Mouse (Mus musculus): ENCODE results near the gene Fam169b. TPM values are rescaled to one million over a fixed set of nuclear protein-coding genes. Genes with fewer than 3 reads are reported as not detected.

The Fam169b gene
- polyA plus RNA-seq, 1 experiment from 2014 or later, result 0.43 TPM

DNA sequence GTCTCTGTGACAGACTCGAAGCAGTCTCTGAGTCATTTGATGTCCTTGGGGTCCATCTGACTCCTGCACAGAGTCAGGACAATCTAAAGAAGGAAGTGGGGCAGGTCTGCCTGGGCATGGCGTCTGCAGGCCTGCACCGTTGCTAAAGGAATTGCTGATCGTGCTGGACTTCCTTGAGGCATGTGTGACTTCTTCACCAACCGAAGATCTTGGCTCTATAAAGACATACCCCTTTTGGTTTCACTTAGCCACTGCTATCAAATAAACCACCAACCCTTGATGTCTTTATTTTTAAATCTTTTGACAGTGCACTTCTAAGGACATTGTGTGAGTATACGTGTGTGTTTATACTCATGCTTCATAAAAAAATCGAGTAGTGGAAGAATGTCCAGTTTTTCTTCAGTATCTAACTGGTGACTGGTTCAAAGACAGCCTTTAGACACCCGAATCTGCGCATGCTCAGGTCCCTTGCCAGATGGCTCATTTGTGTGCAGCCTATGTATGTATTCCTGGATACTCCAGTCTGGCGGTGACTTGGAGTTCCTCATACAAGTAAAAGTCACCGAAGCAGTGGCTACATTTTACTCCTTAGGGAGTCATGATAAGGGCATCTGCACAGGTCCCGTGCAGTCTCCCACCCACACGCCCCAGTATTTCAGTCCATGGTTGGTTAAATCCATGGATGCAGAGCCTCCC lies 24.9 kb downstream of the Fam169b start:
- Histone ChIP-seq H3K9me3 (ENCODE audit: control insufficient read depth, low read length) (no peaks in the 10 kb centered on the region), H3K4me2 (ENCODE audit: low read length) (no peak overlapping the region), H3K27me3 (replicated peaks; ENCODE audit: control insufficient read depth, insufficient read depth, low read length) (no peaks in the 10 kb centered on the region), H3K36me3 (ENCODE audit: control insufficient read depth, insufficient read depth, low read length) (no peaks in the 10 kb centered on the region), H3K4me1 (replicated peaks; ENCODE audit: control insufficient read depth, insufficient read depth, low read length) (peaks cover 3% of the 10 kb centered on the region), H3K27ac (ENCODE audit: low read depth) (no peak overlapping the region), H3K9ac (ENCODE audit: low read length) (no peak overlapping the region), H3K4me3 (ENCODE audit: low read depth, low read length) (no peak overlapping the region)
- DNase-seq (ENCODE audit: low spot score), result no peak
- WGBS, result 81% methylated on average over 13 of the region's 13 CpGs
- ATAC-seq (replicated peaks; ENCODE audit: low FRiP score, low TSS enrichment, low read depth), result no peak

DNA sequence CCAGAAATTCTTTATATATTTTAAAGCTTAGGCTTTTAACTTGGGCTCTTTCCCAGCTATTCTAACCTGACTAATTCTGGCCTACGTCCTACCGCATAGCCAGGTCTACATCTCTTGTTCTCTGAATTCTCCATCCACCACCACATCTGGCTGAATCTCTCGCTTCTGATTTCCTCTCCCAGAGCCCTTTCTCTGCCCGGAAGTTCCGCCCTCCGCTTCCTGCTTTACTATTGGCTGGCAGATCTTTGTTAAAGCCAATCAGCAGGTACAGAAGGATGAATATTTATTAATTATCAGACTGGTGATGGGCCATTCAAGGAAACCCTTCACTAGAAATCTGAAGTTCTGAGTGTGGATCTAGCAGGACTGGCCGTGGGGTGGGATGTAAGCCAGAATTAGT lies 27.5 kb downstream of the Fam169b start:
- H3K36me3 ChIP-seq (ENCODE audit: control insufficient read depth, insufficient read depth, low read length), result no peaks in the 10 kb centered on the region
- DNase-seq (ENCODE audit: low spot score) (no peak), ATAC-seq (replicated peaks; ENCODE audit: low FRiP score, low TSS enrichment, low read depth) (no peak)
- no peaks in the 10 kb centered on the region; the same call in 1 of the 2 replicates for H3K4me1 ChIP-seq (replicated peaks; ENCODE audit: control insufficient read depth, insufficient read depth, low read length)
- no peak overlapping the region for H3K4me2 ChIP-seq (ENCODE audit: low read length)
- no peak overlapping the region for H3K27ac ChIP-seq (ENCODE audit: low read depth)
- no peaks in the 10 kb centered on the region for H3K27me3 ChIP-seq (replicated peaks; ENCODE audit: control insufficient read depth, insufficient read depth, low read length)
- no peak overlapping the region for H3K9ac ChIP-seq (ENCODE audit: low read length)
- no peak overlapping the region for H3K4me3 ChIP-seq (ENCODE audit: low read depth, low read length)
- no peaks in the 10 kb centered on the region for H3K9me3 ChIP-seq (ENCODE audit: control insufficient read depth, low read length)
- 80% methylated on average over 7 of the region's 7 CpGs for WGBS

DNA sequence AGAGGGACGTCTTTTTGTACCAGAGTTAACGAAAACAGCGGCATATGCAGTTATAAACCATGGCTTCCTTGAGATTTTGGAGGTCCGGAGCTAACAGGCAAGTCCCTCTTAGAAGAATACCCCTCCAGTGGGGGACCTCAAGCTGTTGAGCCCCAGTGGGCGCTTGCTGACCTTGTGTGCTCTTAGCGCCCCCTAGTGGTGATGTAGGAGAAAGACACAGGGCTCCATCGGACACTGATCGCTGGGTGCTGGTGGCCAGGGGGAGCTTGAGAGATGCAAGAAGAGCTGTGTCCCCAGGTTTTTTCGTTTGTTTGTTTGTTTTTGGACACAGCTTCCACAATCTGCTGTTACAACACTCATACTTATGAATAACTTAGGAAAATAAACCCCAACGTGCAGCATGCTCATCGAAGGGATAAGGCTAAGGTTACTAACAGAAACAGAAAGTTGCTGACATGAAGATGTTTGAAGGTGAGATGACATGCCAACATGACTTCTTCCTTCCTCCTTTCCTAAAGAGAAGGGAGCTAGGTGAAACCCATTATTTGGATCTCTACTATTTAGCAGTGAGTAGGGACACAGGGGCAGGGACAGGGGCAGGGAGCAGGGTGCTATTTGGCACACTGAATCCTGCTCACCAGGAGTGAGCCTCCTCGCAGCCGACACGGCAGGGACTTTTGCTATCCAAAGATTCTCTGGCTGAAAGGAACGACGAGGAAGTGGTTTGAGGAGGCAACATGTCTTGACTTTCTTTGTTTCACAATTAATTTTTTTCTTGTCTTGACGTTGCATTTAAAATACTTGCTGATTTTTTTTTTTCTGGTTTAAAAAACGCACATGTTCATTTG lies 29.2 kb downstream of the Fam169b start:
- Histone ChIP-seq H3K9me3 (ENCODE audit: control insufficient read depth, low read length) (no peaks in the 10 kb centered on the region), H3K9ac (ENCODE audit: low read length) (no peak overlapping the region), H3K4me3 (ENCODE audit: low read depth, low read length) (peak overlapping the region; percentile 12), H3K36me3 (ENCODE audit: control insufficient read depth, insufficient read depth, low read length) (no peaks in the 10 kb centered on the region), H3K4me1 (replicated peaks; ENCODE audit: control insufficient read depth, insufficient read depth, low read length) (no peaks in the 10 kb centered on the region; the same call in 1 of the 2 replicates), H3K4me2 (ENCODE audit: low read length) (peak overlapping the region; percentile 47), H3K27me3 (replicated peaks; ENCODE audit: control insufficient read depth, insufficient read depth, low read length) (no peaks in the 10 kb centered on the region), H3K27ac (ENCODE audit: low read depth) (no peak overlapping the region)
- DNase-seq (ENCODE audit: low spot score) (peak; percentile 84), ATAC-seq (replicated peaks; ENCODE audit: low FRiP score, low TSS enrichment, low read depth) (peak; percentile 72; the same call in 1 of the 2 replicates)
- 27% methylated on average over 18 of the region's 18 CpGs for WGBS

DNA sequence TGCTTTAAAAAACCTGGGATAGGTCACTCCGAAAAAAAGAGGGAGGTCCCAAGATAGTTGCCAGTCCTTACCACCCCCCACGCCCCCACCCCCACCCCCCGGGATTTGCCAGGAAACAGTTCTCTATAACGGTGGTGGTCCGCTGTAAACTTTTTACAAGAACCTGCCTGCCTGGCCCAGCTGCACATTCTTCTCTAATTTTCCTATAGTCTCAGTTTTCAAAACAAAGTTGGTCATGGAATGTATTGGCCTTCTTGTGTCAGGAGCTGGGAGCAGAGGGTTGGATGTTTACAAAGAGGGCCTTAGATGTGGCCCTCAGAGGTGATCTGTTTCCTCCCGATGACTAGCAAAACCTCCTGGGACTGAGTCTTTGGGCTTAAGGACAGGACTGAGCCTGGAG lies 30.0 kb downstream of the Fam169b start:
- WGBS, result 37% methylated on average over 6 of the region's 6 CpGs

DNA sequence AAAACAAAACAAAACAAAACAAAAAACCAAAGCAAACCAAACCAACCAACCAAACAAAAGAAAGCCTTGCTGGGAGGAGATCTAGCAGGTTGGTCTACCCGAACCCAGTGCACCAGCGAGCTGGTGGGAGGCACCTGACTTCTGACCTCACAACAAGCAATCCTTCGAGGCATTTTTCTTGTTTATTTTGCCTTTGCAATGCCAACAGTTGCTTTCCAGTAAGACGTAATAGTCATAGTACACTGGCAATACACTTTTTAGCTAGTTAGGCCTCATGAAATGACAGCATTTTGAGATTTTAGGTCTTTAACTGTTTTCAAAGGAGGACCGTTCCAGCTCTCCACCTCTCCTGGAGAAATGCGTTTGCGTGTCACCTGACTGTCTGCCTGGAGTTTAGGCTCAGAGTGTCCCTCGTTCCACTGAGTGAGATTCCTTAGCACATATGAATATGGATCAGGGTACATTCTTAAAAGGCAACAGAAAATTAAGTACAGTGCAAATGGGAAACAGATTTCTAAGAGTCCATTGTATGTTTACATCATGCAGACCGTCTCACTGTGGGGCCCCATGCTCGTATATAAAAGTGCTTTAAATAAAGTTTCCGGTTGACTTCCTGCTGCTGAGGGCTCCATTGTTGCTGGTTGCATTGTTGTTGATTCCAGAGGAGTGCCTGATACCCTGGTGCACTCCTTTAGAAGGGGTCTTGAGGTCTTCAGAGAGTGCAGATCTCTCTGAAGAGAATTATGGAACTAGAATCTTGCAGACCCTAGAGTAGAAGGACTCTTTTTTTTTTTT lies 32.3 kb downstream of the Fam169b start:
- Histone ChIP-seq H3K9ac (ENCODE audit: low read length) (no peak overlapping the region), H3K4me3 (ENCODE audit: low read depth, low read length) (no peak overlapping the region), H3K4me1 (replicated peaks; ENCODE audit: control insufficient read depth, insufficient read depth, low read length) (no peaks in the 10 kb centered on the region; the same call in 1 of the 2 replicates), H3K27ac (ENCODE audit: low read depth) (no peak overlapping the region), H3K27me3 (replicated peaks; ENCODE audit: control insufficient read depth, insufficient read depth, low read length) (no peaks in the 10 kb centered on the region), H3K9me3 (ENCODE audit: control insufficient read depth, low read length) (no peaks in the 10 kb centered on the region), H3K4me2 (ENCODE audit: low read length) (no peak overlapping the region), H3K36me3 (ENCODE audit: control insufficient read depth, insufficient read depth, low read length) (no peaks in the 10 kb centered on the region)
- DNase-seq (ENCODE audit: low spot score) (no peak), ATAC-seq (replicated peaks; ENCODE audit: low FRiP score, low TSS enrichment, low read depth) (no peak)
- WGBS, result 64% methylated on average over 11 of the region's 11 CpGs

More for the DNA sequence above, 30.0 kb downstream of the Fam169b start:
- ATAC-seq (replicated peaks; ENCODE audit: low FRiP score, low TSS enrichment, low read depth) (no peak), DNase-seq (ENCODE audit: low spot score) (no peak)
- Histone ChIP-seq H3K4me1 (replicated peaks; ENCODE audit: control insufficient read depth, insufficient read depth, low read length) (no peaks in the 10 kb centered on the region; the same call in 1 of the 2 replicates), H3K4me3 (ENCODE audit: low read depth, low read length) (no peak overlapping the region), H3K9me3 (ENCODE audit: control insufficient read depth, low read length) (no peaks in the 10 kb centered on the region), H3K27ac (ENCODE audit: low read depth) (no peak overlapping the region), H3K4me2 (ENCODE audit: low read length) (no peak overlapping the region), H3K9ac (ENCODE audit: low read length) (no peak overlapping the region), H3K27me3 (replicated peaks; ENCODE audit: control insufficient read depth, insufficient read depth, low read length) (no peaks in the 10 kb centered on the region), H3K36me3 (ENCODE audit: control insufficient read depth, insufficient read depth, low read length) (no peaks in the 10 kb centered on the region)

DNA sequence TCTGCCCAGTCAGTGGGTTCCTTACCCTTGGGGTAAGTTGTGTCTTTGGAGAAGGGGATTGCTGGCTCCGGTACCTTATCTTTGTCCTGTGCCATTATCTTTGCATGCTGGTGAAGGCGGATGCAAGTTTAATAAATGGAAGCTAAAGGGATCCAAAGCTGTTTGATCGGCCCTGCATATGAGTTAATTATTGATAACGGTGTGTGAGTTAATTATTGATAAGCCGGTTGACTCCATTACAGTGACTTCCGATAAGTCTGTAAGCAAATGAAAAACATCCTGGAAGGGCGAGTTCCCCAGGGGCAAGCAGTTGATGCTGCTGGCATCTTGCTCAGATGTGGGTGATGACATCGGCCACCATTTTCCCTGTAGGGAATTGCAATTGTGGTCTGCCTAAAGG lies 33.1 kb downstream of the Fam169b start:
- H3K4me3 ChIP-seq (ENCODE audit: low read depth, low read length), result no peak overlapping the region
- no peak overlapping the region for H3K27ac ChIP-seq (ENCODE audit: low read depth)
- no peaks in the 10 kb centered on the region for H3K9me3 ChIP-seq (ENCODE audit: control insufficient read depth, low read length)
- no peak overlapping the region for H3K9ac ChIP-seq (ENCODE audit: low read length)
- WGBS, result 85% methylated on average over 8 of the region's 8 CpGs
- H3K27me3 ChIP-seq (replicated peaks; ENCODE audit: control insufficient read depth, insufficient read depth, low read length), result no peaks in the 10 kb centered on the region
- no peaks in the 10 kb centered on the region for H3K36me3 ChIP-seq (ENCODE audit: control insufficient read depth, insufficient read depth, low read length)
- no peaks in the 10 kb centered on the region; the same call in 1 of the 2 replicates for H3K4me1 ChIP-seq (replicated peaks; ENCODE audit: control insufficient read depth, insufficient read depth, low read length)
- DNase-seq (ENCODE audit: low spot score), result no peak
- ATAC-seq (replicated peaks; ENCODE audit: low FRiP score, low TSS enrichment, low read depth), result no peak
- no peak overlapping the region for H3K4me2 ChIP-seq (ENCODE audit: low read length)

DNA sequence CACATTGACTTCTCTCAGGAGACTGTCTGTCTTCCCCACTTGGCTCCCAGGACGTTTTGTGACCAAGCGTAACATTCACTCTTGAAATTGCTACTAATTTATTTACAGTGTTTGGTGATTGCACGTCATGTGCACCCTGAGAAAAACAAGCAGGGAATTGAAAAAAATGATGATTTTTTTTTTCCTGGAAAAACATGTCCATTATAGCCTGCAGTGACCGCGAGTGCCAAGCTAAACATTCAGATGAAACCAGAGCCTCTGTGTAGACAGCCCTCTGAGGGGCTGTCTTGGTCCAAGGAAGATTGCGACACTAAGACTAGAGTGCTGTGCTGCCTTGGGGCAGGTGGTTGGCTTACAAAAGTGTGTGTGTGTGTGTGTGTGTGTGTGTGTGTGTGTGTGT lies 37.8 kb downstream of the Fam169b start:
- Histone ChIP-seq H3K9ac (ENCODE audit: low read length) (no peak overlapping the region), H3K27ac (ENCODE audit: low read depth) (no peak overlapping the region), H3K4me2 (ENCODE audit: low read length) (no peak overlapping the region), H3K4me3 (ENCODE audit: low read depth, low read length) (no peak overlapping the region), H3K9me3 (ENCODE audit: control insufficient read depth, low read length) (no peaks in the 10 kb centered on the region), H3K4me1 (replicated peaks; ENCODE audit: control insufficient read depth, insufficient read depth, low read length) (no peaks in the 10 kb centered on the region), H3K27me3 (replicated peaks; ENCODE audit: control insufficient read depth, insufficient read depth, low read length) (no peaks in the 10 kb centered on the region), H3K36me3 (ENCODE audit: control insufficient read depth, insufficient read depth, low read length) (no peaks in the 10 kb centered on the region)
- ATAC-seq (replicated peaks; ENCODE audit: low FRiP score, low TSS enrichment, low read depth) (no peak), DNase-seq (ENCODE audit: low spot score) (no peak)
- WGBS, result 64% methylated on average over 6 of the region's 6 CpGs

DNA sequence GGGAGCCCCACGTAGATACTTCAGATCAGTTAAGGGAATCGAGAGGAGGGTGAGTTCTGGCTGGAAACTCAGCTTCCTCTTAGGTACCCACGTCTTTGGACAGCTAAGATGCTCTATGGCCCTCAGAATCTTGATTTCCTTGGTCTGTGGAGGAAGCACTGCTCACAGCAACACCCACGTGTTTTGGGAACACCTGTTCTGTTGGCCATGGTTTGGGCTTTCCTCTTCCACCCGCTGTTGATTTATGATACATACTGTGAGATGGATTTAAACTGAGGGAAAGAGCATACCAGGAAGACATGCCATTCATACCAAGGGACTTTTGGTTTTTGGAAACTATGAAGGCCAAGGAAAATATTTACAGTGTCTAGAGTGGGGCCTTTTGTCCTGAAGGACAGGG lies 38.8 kb downstream of the Fam169b start:
- ATAC-seq (replicated peaks; ENCODE audit: low FRiP score, low TSS enrichment, low read depth), result no peak
- DNase-seq (ENCODE audit: low spot score), result no peak

More for the DNA sequence above, 38.8 kb downstream of the Fam169b start:
- Histone ChIP-seq H3K27ac (ENCODE audit: low read depth) (no peak overlapping the region), H3K36me3 (ENCODE audit: control insufficient read depth, insufficient read depth, low read length) (no peaks in the 10 kb centered on the region), H3K9ac (ENCODE audit: low read length) (no peak overlapping the region), H3K4me3 (ENCODE audit: low read depth, low read length) (no peak overlapping the region), H3K9me3 (ENCODE audit: control insufficient read depth, low read length) (no peaks in the 10 kb centered on the region), H3K4me1 (replicated peaks; ENCODE audit: control insufficient read depth, insufficient read depth, low read length) (no peaks in the 10 kb centered on the region), H3K4me2 (ENCODE audit: low read length) (no peak overlapping the region), H3K27me3 (replicated peaks; ENCODE audit: control insufficient read depth, insufficient read depth, low read length) (no peaks in the 10 kb centered on the region)
- WGBS, result 74% methylated on average over 5 of the region's 5 CpGs
